ENCODE assay signal across 8 mouse cellular contexts in genomic region chr8:111853861-111854501, GRCm38 (mm10). TPM values are rescaled to one million over a fixed set of nuclear protein-coding genes. Genes with fewer than 3 reads are reported as not detected.
DNase-seq lines count a peak whose midpoint lies in the region; ATAC-seq lines count a peak whose summit lies in the region.

Gene Cfdp1 (minus strand): TSS chr8:111854291.

- ATAC-seq in hindbrain, embryonic 11.5 days (ENCODE audit: low FRiP score), result peak; percentile 100

- H3K27ac ChIP-seq in hindbrain, embryonic 11.5 days (ENCODE audit: low read depth, low read length), result no peak within 1 kb of the TSS

- peak within 1 kb of the TSS; percentile 73 for H3K9ac ChIP-seq in hindbrain, embryonic 11.5 days (ENCODE audit: low read depth, low read length)

- H3K4me3 ChIP-seq in hindbrain, embryonic 11.5 days (ENCODE audit: low read depth, low read length), result peak within 1 kb of the TSS; percentile 96

- no peaks in the 10 kb centered on the region for H3K36me3 ChIP-seq in hindbrain, embryonic 11.5 days (ENCODE audit: control insufficient read depth, insufficient read depth, low read length)

- no peaks in the 10 kb centered on the region for H3K9me3 ChIP-seq in hindbrain, embryonic 11.5 days (ENCODE audit: control insufficient read depth, low read length)

- WGBS in hindbrain, embryonic 11.5 days, result under 1% methylated on average over 53 of the region's 53 CpGs

- peak; percentile 93 for DNase-seq in Muller cell, postnatal 12 days (ENCODE audit: inconsistent ontology term)
- DNase-seq in cerebellum, adult 9-11 months, result peak; percentile 96
- peak; percentile 96 to 97 for DNase-seq in frontal cortex, adult 2 months (ENCODE audit: extremely low spot score in 1 of 2, low spot score in 1 of 2)
- DNase-seq in hindbrain, embryonic 11.5 days (ENCODE audit: low spot score), result peak; percentile 98
- peak; percentile 92 to 94 for DNase-seq in layer of hippocampus, postnatal 10 days (ENCODE audit: low spot score in 2 of 2)
- DNase-seq in lung, postnatal 10 days, result peak; percentile 98
- peak; percentile 92 for DNase-seq in ovary, postnatal 36 days (ENCODE audit: low spot score)
- peak; percentile 95 for DNase-seq in thymus, postnatal 25 days

- no peaks in the 10 kb centered on the region for H3K27me3 ChIP-seq in hindbrain, embryonic 11.5 days (ENCODE audit: control insufficient read depth, insufficient read depth, low read length)

- H3K4me2 ChIP-seq in hindbrain, embryonic 11.5 days (replicated peaks; ENCODE audit: low read depth, low read length), result peak within 1 kb of the TSS; percentile 81

- H3K4me1 ChIP-seq in hindbrain, embryonic 11.5 days (replicated peaks; ENCODE audit: control insufficient read depth, insufficient read depth, low read length), result no peaks in the 10 kb centered on the region

RNA-seq across cellular contexts. Expression of gene Cfdp1, which starts in this region (rescaled TPM):
- 101 and 111 TPM in 2 replicates for polyA plus RNA-seq in frontal cortex, adult 2 months (2012; rRNA removed)
- polyA plus RNA-seq in hindbrain, embryonic 11.5 days (2014; fragmentation: Nextera tagmentation; extraction: Ambion mirVana), result 214 and 223 TPM in 2 replicates
- 100 to 1,000 TPM; 100 to 101 TPM for total RNA-seq in layer of hippocampus, postnatal 10 days (2021)
